Mouse (Mus musculus): ENCODE data around the gene Kyat3. TPM values are rescaled to one million over a fixed set of nuclear protein-coding genes. Genes with fewer than 3 reads are reported as not detected.

The Kyat3 gene
- polyA plus RNA-seq, 1 experiment = 2.4 TPM

- TF ChIP-seq CTCF (IDR thresholded peaks at IDR 0.05; ENCODE audit: insufficient read depth, low read length) = no peak
- TF ChIP-seq POLR2A (IDR thresholded peaks at IDR 0.05; ENCODE audit: borderline replicate concordance, extremely low read depth, low read depth, low read length) = no peak
- Histone ChIP-seq H3K4me3 (replicated peaks; ENCODE audit: extremely low read depth, low read depth, low read length) (no peak overlapping the region), H3K4me1 (ENCODE audit: control insufficient read depth, insufficient read depth, low read length) (no peaks in the 10 kb centered on the region)
- no peak for DNase-seq
- WGBS = 97% methylated on average over 2 of the region's 2 CpGs
These were observed 44.2 kb downstream of the Kyat3 start for GRCm38 (mm10) chr3:142745076-142745475.

GRCm38 (mm10) chr3:142747673-142748072 is 46.8 kb downstream of the Kyat3 start:
- no peak for DNase-seq
- no peaks in the 10 kb centered on the region for H3K4me1 ChIP-seq (ENCODE audit: control insufficient read depth, insufficient read depth, low read length)
- TF ChIP-seq POLR2A (IDR thresholded peaks at IDR 0.05; ENCODE audit: borderline replicate concordance, extremely low read depth, low read depth, low read length) = no peak
- TF ChIP-seq CTCF (IDR thresholded peaks at IDR 0.05; ENCODE audit: insufficient read depth, low read length) = no peak
- WGBS = 92% methylated on average over 7 of the region's 7 CpGs
- H3K4me3 ChIP-seq (replicated peaks; ENCODE audit: extremely low read depth, low read depth, low read length) = no peak overlapping the region

- WGBS = 80% methylated on average over 16 of the region's 16 CpGs
- Histone ChIP-seq H3K4me1 (ENCODE audit: control insufficient read depth, insufficient read depth, low read length) (no peaks in the 10 kb centered on the region), H3K4me3 (replicated peaks; ENCODE audit: extremely low read depth, low read depth, low read length) (no peak overlapping the region)
- no peak for TF ChIP-seq CTCF (IDR thresholded peaks at IDR 0.05; ENCODE audit: insufficient read depth, low read length)
- TF ChIP-seq POLR2A (IDR thresholded peaks at IDR 0.05; ENCODE audit: borderline replicate concordance, extremely low read depth, low read depth, low read length) = no peak
- DNase-seq = no peak
These were observed 48.3 kb downstream of the Kyat3 start for GRCm38 (mm10) chr3:142749131-142749530.

- DNase-seq = no peak
- Histone ChIP-seq H3K4me1 (ENCODE audit: control insufficient read depth, insufficient read depth, low read length) (no peaks in the 10 kb centered on the region), H3K4me3 (replicated peaks; ENCODE audit: extremely low read depth, low read depth, low read length) (no peak overlapping the region)
- TF ChIP-seq POLR2A (IDR thresholded peaks at IDR 0.05; ENCODE audit: borderline replicate concordance, extremely low read depth, low read depth, low read length) (no peak), CTCF (IDR thresholded peaks at IDR 0.05; ENCODE audit: insufficient read depth, low read length) (no peak)
- 81% methylated on average over 18 of the region's 18 CpGs for WGBS
These were observed 54.4 kb downstream of the Kyat3 start for GRCm38 (mm10) chr3:142755132-142755867.

- Histone ChIP-seq H3K4me1 (ENCODE audit: control insufficient read depth, insufficient read depth, low read length) (no peaks in the 10 kb centered on the region; the same call in 1 of the 2 replicates), H3K4me3 (replicated peaks; ENCODE audit: extremely low read depth, low read depth, low read length) (no peak overlapping the region)
- no peak for TF ChIP-seq POLR2A (IDR thresholded peaks at IDR 0.05; ENCODE audit: borderline replicate concordance, extremely low read depth, low read depth, low read length)
- TF ChIP-seq CTCF (IDR thresholded peaks at IDR 0.05; ENCODE audit: insufficient read depth, low read length) = no peak
- no peak for DNase-seq
- WGBS = 36% methylated on average over 12 of the region's 12 CpGs
These were observed 57.0 kb downstream of the Kyat3 start for GRCm38 (mm10) chr3:142757841-142758240.

GRCm38 (mm10) chr3:142758593-142758992 is 57.7 kb downstream of the Kyat3 start:
- TF ChIP-seq POLR2A (IDR thresholded peaks at IDR 0.05; ENCODE audit: borderline replicate concordance, extremely low read depth, low read depth, low read length) = no peak
- TF ChIP-seq CTCF (IDR thresholded peaks at IDR 0.05; ENCODE audit: insufficient read depth, low read length) = no peak
- H3K4me3 ChIP-seq (replicated peaks; ENCODE audit: extremely low read depth, low read depth, low read length) = no peak overlapping the region
- WGBS = 88% methylated on average over 7 of the region's 7 CpGs
- no peaks in the 10 kb centered on the region; the same call in 1 of the 2 replicates for H3K4me1 ChIP-seq (ENCODE audit: control insufficient read depth, insufficient read depth, low read length)
- no peak for DNase-seq

GRCm38 (mm10) chr3:142760356-142760755 is 59.5 kb downstream of the Kyat3 start:
- no peaks in the 10 kb centered on the region; the same call in 1 of the 2 replicates for H3K4me1 ChIP-seq (ENCODE audit: control insufficient read depth, insufficient read depth, low read length)
- no peak overlapping the region for H3K4me3 ChIP-seq (replicated peaks; ENCODE audit: extremely low read depth, low read depth, low read length)
- WGBS = 62% methylated on average over 6 of the region's 6 CpGs
- DNase-seq = no peak
- TF ChIP-seq CTCF (IDR thresholded peaks at IDR 0.05; ENCODE audit: insufficient read depth, low read length) (no peak), POLR2A (IDR thresholded peaks at IDR 0.05; ENCODE audit: borderline replicate concordance, extremely low read depth, low read depth, low read length) (no peak)

- no peak for TF ChIP-seq CTCF (IDR thresholded peaks at IDR 0.05; ENCODE audit: insufficient read depth, low read length)
- peak; percentile 99 for TF ChIP-seq POLR2A (IDR thresholded peaks at IDR 0.05; ENCODE audit: borderline replicate concordance, extremely low read depth, low read depth, low read length)
- peak; percentile 96 for DNase-seq
- H3K4me3 ChIP-seq (replicated peaks; ENCODE audit: extremely low read depth, low read depth, low read length) = peak within 1 kb of the TSS; percentile 93
- peaks cover 6% of the 10 kb centered on the region for H3K4me1 ChIP-seq (ENCODE audit: control insufficient read depth, insufficient read depth, low read length)
- WGBS = under 1% methylated on average over 64 of the region's 64 CpGs
These were observed 64.3 kb downstream of the Kyat3 start, which contains the start of gene Gtf2b for GRCm38 (mm10) chr3:142764995-142765777. TSS of gene Gtf2b (plus strand) at chr3:142765045.

- Histone ChIP-seq H3K4me1 (ENCODE audit: control insufficient read depth, insufficient read depth, low read length) (peaks cover 6% of the 10 kb centered on the region), H3K4me3 (replicated peaks; ENCODE audit: extremely low read depth, low read depth, low read length) (peak overlapping the region; percentile 93)
- no peak for DNase-seq
- 3% methylated on average over 10 of the region's 10 CpGs for WGBS
- no peak for TF ChIP-seq CTCF (IDR thresholded peaks at IDR 0.05; ENCODE audit: insufficient read depth, low read length)
- TF ChIP-seq POLR2A (IDR thresholded peaks at IDR 0.05; ENCODE audit: borderline replicate concordance, extremely low read depth, low read depth, low read length) = no peak
These were observed 64.9 kb downstream of the Kyat3 start for GRCm38 (mm10) chr3:142765778-142766165.

Data from lung, adult 2 months (tissue).